Mouse (Mus musculus) lung, postnatal 0 days (tissue): ENCODE measurements around the gene Hs6st1. TPM values are rescaled to one million over a fixed set of nuclear protein-coding genes. Genes with fewer than 3 reads are reported as not detected.

ENCODE experiments used
- ATAC-seq: fragments of 200-750 bp; cut with Nextera tagmentation; 2 replicates; pipeline ENCODE4 v1.8.0; 2017; ENCODE audit warnings: moderate library complexity
- DNase-seq: peaks from one replicate; pipeline ENCODE4 v3.0.0-alpha.2; 2016; ENCODE audit warnings: low spot score
- H3K27ac ChIP-seq: fragments of 300-500 bp; sonication (generic); 2 replicates; pipeline ENCODE4 v1.5.1; 2014; ENCODE audit warnings: antibody characterized with exemption, mild to moderate bottlenecking, low read length, mixed read lengths
- H3K27me3 ChIP-seq: fragments of 300-500 bp; sonication (generic); replicated peaks from 2 replicates; pipeline ENCODE4 v1.6.1; 2014; ENCODE audit warnings: low read length, mixed read lengths; ENCODE audit not compliant: insufficient read depth
- H3K36me3 ChIP-seq: fragments of 300-500 bp; sonication (generic); 2 replicates; pipeline ENCODE4 v1.6.1; 2014; ENCODE audit warnings: low read length, mixed read lengths; ENCODE audit not compliant: insufficient read depth
- H3K4me1 ChIP-seq: fragments of 300-500 bp; sonication (generic); 2 replicates; pipeline ENCODE4 v1.6.1; 2014; ENCODE audit warnings: antibody characterized with exemption, low read depth, low read length, mixed read lengths; ENCODE audit not compliant: insufficient read depth
- H3K4me2 ChIP-seq: fragments of 300-500 bp; sonication (generic); replicated peaks from 2 replicates; pipeline ENCODE4 v1.6.1; 2014; ENCODE audit warnings: low read depth, mild to moderate bottlenecking, low read length, moderate library complexity, mixed read lengths
- H3K4me3 ChIP-seq: fragments of 300-500 bp; sonication (generic); 2 replicates; pipeline ENCODE4 v1.5.1; 2014; ENCODE audit warnings: low read depth, low read length
- H3K9ac ChIP-seq: fragments of 300-500 bp; sonication (generic); replicated peaks from 2 replicates; pipeline ENCODE4 v1.6.1; 2014; ENCODE audit warnings: low read depth, mild to moderate bottlenecking
- H3K9me3 ChIP-seq: fragments of 300-500 bp; sonication (generic); 2 replicates; pipeline ENCODE4 v1.6.1; 2016; ENCODE audit warnings: low read length, mixed read lengths
- CTCF ChIP-seq: IDR thresholded peaks from 2 replicates; pipeline ENCODE4 v1.5.1; 2016; ENCODE audit warnings: antibody characterized with exemption, mild to moderate bottlenecking
- EP300 ChIP-seq: IDR thresholded peaks from 2 replicates; pipeline ENCODE4 v1.6.1; 2016; ENCODE audit warnings: antibody characterized with exemption, mild to moderate bottlenecking, control low read depth
- WGBS: fragments of 180-500 bp; shearing (Covaris S2); extraction: QIAGEN DNeasy Blood & Tissue Kit; methylation state at CpG from one replicate; pipeline ENCODE4 v1.1.7; 2014; 5-methylcytosine and 5-hydroxymethylcytosine counted together
- polyA plus RNA-seq: library from polyadenylated mRNA; unstranded; fragments of >200 nt; fragmentation: Nextera tagmentation; extraction: Ambion mirVana; gene quantifications from 2 replicates; pipeline ENCODE4 v1.2.1, GENCODE M21; 2015

Hs6st1 gene
- polyA plus RNA-seq, 1 experiment from 2014 or later: 4.9 TPM

- ATAC-seq: no peak
- no peaks in the 10 kb centered on the region for H3K27me3 ChIP-seq
- H3K27ac ChIP-seq: no peak overlapping the region
- H3K36me3 ChIP-seq: no peaks in the 10 kb centered on the region
- H3K4me1 ChIP-seq: peaks cover 9% of the 10 kb centered on the region; the same call in 1 of the 2 replicates
- TF ChIP-seq EP300 (no peak), CTCF (no peak)
- H3K4me3 ChIP-seq: no peak overlapping the region
- H3K4me2 ChIP-seq: peak overlapping the region; percentile 47; the same call in 1 of the 2 replicates
- H3K9me3 ChIP-seq: no peaks in the 10 kb centered on the region
- WGBS: 38% methylated on average over 4 of the region's 4 CpGs
- H3K9ac ChIP-seq: no peak overlapping the region
- DNase-seq: no peak
Observed at GRCm38 (mm10) chr1:36064223-36064622, 4.0 kb upstream of the Hs6st1 start.

DNA sequence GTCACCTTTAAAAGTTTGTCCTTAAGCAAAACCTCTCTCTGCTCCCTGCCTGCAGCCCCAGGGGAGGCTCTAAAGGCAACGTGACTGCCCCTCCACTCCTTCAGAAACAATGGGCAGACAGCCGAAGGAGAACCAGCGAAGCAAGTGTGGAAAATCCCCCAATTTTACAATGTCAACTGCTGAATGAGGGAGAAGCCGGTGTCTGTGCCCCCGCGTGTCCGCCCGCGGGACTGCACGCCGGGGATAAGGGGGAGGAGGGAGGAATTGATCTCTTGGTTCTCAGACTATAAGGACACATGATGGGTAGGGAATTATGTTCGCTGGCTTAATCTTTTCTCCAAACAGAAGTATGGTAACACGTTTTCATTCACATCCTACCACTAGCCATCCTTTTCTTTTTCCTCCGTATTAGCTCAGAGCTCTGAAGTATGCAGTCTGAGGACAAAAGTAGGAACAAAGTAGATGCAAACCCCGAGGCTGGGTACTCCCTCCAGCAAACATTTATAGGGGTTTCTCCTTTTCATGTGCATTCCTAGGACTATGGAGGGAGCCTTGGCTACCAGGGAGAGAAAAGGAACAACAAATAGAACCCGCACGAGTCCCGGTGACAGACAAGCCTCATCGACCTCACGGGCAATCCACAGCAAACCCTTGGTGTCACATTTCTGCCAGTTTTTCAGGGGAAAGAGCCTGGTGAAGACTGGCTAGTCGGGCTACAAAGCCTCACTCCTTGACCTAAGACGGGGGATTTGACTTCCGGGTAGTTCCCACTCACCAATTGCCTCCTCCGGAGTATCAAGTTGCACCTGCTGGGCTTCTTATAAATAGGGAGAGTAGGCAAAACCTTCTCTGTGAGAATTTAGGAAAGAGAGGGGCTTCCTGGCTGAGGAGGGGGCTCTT is 3.1 kb upstream of the Hs6st1 start:
- H3K27ac ChIP-seq: peak overlapping the region; percentile 43
- peak overlapping the region; percentile 47 for H3K4me2 ChIP-seq
- H3K9ac ChIP-seq: no peak overlapping the region
- 1% methylated on average over 24 of the region's 24 CpGs for WGBS
- H3K4me3 ChIP-seq: no peak overlapping the region
- H3K27me3 ChIP-seq: no peaks in the 10 kb centered on the region
- H3K36me3 ChIP-seq: no peaks in the 10 kb centered on the region
- DNase-seq (peak; percentile 96), ATAC-seq (peak; percentile 42)
- no peaks in the 10 kb centered on the region for H3K9me3 ChIP-seq
- peaks cover 9% of the 10 kb centered on the region; the same call in 1 of the 2 replicates for H3K4me1 ChIP-seq
- peak; percentile 54 for TF ChIP-seq EP300
- TF ChIP-seq CTCF: peak; percentile 93

- H3K4me2 ChIP-seq: peak overlapping the region; percentile 47
- ATAC-seq (no peak), DNase-seq (no peak)
- 56% methylated on average over 9 of the region's 9 CpGs for WGBS
- no peak overlapping the region for H3K4me3 ChIP-seq
- no peaks in the 10 kb centered on the region for H3K9me3 ChIP-seq
- no peaks in the 10 kb centered on the region for H3K27me3 ChIP-seq
- H3K27ac ChIP-seq: peak overlapping the region; percentile 43; the same call in 1 of the 2 replicates
- H3K36me3 ChIP-seq: no peaks in the 10 kb centered on the region
- TF ChIP-seq CTCF (no peak), EP300 (no peak)
- peaks cover 11% of the 10 kb centered on the region; the same call in 1 of the 2 replicates for H3K4me1 ChIP-seq
- no peak overlapping the region for H3K9ac ChIP-seq
Observed at GRCm38 (mm10) chr1:36065761-36066150, 2.4 kb upstream of the Hs6st1 start.

DNA sequence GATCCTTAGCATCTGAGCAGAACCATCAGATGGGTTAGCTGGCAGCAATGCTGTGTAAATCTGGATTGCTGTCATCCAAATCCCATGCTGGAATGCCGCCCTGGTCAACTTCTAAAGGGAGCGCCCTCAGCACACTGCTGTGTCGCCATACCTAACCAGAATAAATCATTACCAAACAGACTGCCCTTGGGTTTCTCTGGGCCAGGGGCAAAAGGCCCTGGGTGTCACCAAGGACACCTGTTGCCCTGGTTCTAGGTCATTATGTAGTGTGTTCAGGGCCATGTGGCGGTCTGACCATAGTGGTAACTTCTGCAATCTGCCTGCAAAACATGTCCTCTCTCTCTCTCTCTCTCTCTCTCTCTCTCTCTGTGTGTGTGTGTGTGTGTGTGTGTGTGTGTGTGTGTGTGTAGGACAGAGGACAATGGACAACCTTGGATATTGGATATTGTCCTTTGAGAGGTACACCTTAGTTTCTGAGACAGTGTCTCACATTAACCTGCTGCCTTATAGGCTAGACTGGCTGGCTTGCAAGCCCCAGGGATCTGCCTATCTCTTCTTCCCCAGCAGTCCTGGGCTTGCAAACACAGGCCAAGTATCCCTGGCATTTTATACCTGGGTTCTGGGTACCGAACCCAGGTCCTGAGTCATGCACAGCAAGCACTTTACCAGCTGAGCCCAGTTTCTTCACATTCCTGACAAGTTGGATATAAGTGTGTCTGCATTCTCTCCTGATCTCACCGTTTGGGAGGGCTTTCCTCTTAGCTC is 1.8 kb upstream of the Hs6st1 start:
- Histone ChIP-seq H3K4me2 (no peak overlapping the region), H3K9me3 (no peaks in the 10 kb centered on the region), H3K4me3 (no peak overlapping the region), H3K27ac (no peak overlapping the region), H3K4me1 (peaks cover 15% of the 10 kb centered on the region; the same call in 1 of the 2 replicates), H3K9ac (no peak overlapping the region), H3K27me3 (no peaks in the 10 kb centered on the region), H3K36me3 (no peaks in the 10 kb centered on the region)
- DNase-seq (no peak), ATAC-seq (no peak)
- WGBS: 80% methylated on average over 6 of the region's 6 CpGs
- TF ChIP-seq CTCF (no peak), EP300 (no peak)

DNA sequence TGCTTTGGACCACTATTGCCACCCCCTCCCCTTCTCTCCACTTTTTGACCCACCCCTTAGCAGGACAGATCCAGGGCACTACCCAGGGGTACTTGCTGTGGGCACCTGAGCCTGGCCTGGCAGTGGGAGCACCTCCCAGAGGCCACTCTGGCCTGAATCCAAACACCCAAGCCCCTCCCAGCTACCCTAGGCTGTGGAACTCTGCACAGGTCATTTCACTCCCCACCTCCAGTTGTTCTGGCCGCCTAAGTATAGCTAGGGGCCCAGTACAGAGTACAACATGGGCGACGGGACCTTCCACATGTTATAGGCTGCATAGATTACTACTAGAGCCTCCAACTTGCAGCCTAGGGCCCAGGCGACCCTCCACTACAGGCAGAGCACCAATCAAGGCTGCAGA is 999 bp upstream of the Hs6st1 start:
- no peak overlapping the region for H3K4me2 ChIP-seq
- peaks cover 21% of the 10 kb centered on the region; the same call in 1 of the 2 replicates for H3K4me1 ChIP-seq
- TF ChIP-seq EP300 (no peak), CTCF (no peak)
- no peaks in the 10 kb centered on the region for H3K27me3 ChIP-seq
- H3K27ac ChIP-seq: no peak overlapping the region
- no peaks in the 10 kb centered on the region for H3K36me3 ChIP-seq
- ATAC-seq (no peak), DNase-seq (no peak)
- H3K4me3 ChIP-seq: no peak overlapping the region
- WGBS: 82% methylated on average over 4 of the region's 4 CpGs
- no peaks in the 10 kb centered on the region for H3K9me3 ChIP-seq
- H3K9ac ChIP-seq: no peak overlapping the region

GRCm38 (mm10) chr1:36067611-36068010 is 589 bp upstream of the Hs6st1 start:
- WGBS: 31% methylated on average over 12 of the region's 12 CpGs
- H3K4me1 ChIP-seq: peaks cover 21% of the 10 kb centered on the region; the same call in 1 of the 2 replicates
- H3K27ac ChIP-seq: no peak overlapping the region

More at GRCm38 (mm10) chr1:36067611-36068010, 589 bp upstream of the Hs6st1 start:
- ATAC-seq (no peak), DNase-seq (no peak)
- Histone ChIP-seq H3K4me3 (no peak overlapping the region; the same call in 1 of the 2 replicates), H3K36me3 (no peaks in the 10 kb centered on the region), H3K9me3 (no peaks in the 10 kb centered on the region), H3K27me3 (no peaks in the 10 kb centered on the region), H3K9ac (no peak overlapping the region), H3K4me2 (peak overlapping the region; percentile 94)
- TF ChIP-seq EP300 (no peak), CTCF (no peak)
